Comparison of ENCODE assay signal across 26 mouse cellular contexts in the genomic region with DNA sequence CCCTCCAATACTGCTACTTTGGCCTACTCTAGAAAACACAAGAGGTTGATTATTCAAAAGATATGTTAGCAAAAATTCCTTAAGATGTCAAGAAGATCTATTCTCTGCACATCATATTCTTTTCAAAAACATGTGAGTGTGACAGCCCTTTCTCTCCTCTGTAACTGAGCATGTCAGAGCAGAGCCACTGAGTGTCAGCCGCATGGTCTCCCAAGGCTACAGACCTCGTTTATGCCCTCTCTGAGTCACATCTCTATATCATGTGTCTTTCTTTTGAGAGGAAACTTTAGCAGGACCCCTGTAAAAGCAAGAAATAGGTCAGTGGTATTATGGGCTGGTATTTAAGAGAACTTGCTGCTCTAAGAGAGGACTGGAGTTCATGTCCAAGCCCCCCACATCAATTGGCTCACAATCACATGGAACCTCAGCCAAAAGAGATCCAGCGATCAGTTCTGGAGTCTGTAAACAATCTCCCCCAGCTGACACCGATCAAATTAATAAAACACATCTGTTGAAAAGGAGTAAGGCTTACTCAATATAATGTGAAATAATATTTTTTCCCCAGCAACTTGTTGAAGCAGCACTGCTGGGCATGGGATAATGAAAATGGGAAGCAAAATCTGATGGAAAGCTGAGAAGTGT.
DNase-seq lines count a peak whose midpoint lies in the region; ATAC-seq and TF ChIP-seq lines count a peak whose summit lies in the region.
"Had no signal": no experiment of that assay in that cellular context is flagged by ENCODE, and none has a peak within 500 bp of the region (broad histone marks: within the 10 kb centered on the region; RNA-seq: fewer than 3 reads in every experiment).

No protein-coding gene starts in this region.

- no peak overlapping the region for H3K4me2 ChIP-seq in kidney, postnatal 0 days (ENCODE audit: low read length)
- H3K4me2 ChIP-seq in lung, embryonic 14.5 days = no peak overlapping the region
- no peak overlapping the region for H3K4me2 ChIP-seq in stomach, embryonic 14.5 days (replicated peaks; ENCODE audit: low read depth, low read length)
- H3K4me2 ChIP-seq in stomach, postnatal 0 days (replicated peaks; ENCODE audit: low read depth) = no peak overlapping the region
- H3K4me2 ChIP-seq: embryonic facial prominence, embryonic 13.5 days; forebrain, embryonic 12.5 days; heart, embryonic 12.5 days; hindbrain, embryonic 13.5 days; liver, embryonic 11.5 days; midbrain, embryonic 13.5 days; neural tube, embryonic 13.5 days had no signal

- no peaks in the 10 kb centered on the region for H3K27me3 ChIP-seq in kidney, postnatal 0 days (ENCODE audit: insufficient read depth, low read length)
- H3K27me3 ChIP-seq in lung, embryonic 14.5 days (ENCODE audit: insufficient read depth, low read length) = no peaks in the 10 kb centered on the region
- H3K27me3 ChIP-seq in stomach, embryonic 14.5 days (ENCODE audit: control insufficient read depth, insufficient read depth, low read length) = no peaks in the 10 kb centered on the region
- no peaks in the 10 kb centered on the region for H3K27me3 ChIP-seq in stomach, postnatal 0 days (ENCODE audit: control insufficient read depth, insufficient read depth, low read length)
- H3K27me3 ChIP-seq: embryonic facial prominence, embryonic 13.5 days; forebrain, embryonic 12.5 days; heart, embryonic 12.5 days; hindbrain, embryonic 13.5 days; midbrain, embryonic 13.5 days; neural tube, embryonic 13.5 days had no signal

- H3K9ac ChIP-seq in kidney, postnatal 0 days (ENCODE audit: low read depth, low read length) = no peak overlapping the region
- H3K9ac ChIP-seq in lung, embryonic 14.5 days = no peak overlapping the region
- no peak overlapping the region for H3K9ac ChIP-seq in stomach, embryonic 14.5 days (replicated peaks; ENCODE audit: low read depth, low read length)
- no peak overlapping the region for H3K9ac ChIP-seq in stomach, postnatal 0 days (ENCODE audit: low read length)
- H3K9ac ChIP-seq: embryonic facial prominence, embryonic 13.5 days; forebrain, embryonic 12.5 days; forebrain, postnatal 0 days; heart, embryonic 12.5 days; hindbrain, embryonic 13.5 days; midbrain, embryonic 13.5 days; neural tube, embryonic 13.5 days had no signal

- no peaks in the 10 kb centered on the region for H3K36me3 ChIP-seq in kidney, postnatal 0 days (ENCODE audit: insufficient read depth, low read length)
- no peaks in the 10 kb centered on the region for H3K36me3 ChIP-seq in lung, embryonic 14.5 days (ENCODE audit: insufficient read depth)
- no peaks in the 10 kb centered on the region for H3K36me3 ChIP-seq in stomach, embryonic 14.5 days (ENCODE audit: control insufficient read depth, insufficient read depth, low read length)
- no peaks in the 10 kb centered on the region for H3K36me3 ChIP-seq in stomach, postnatal 0 days (ENCODE audit: control insufficient read depth, insufficient read depth, low read length)
- H3K36me3 ChIP-seq: embryonic facial prominence, embryonic 13.5 days; forebrain, embryonic 12.5 days; heart, embryonic 12.5 days; hindbrain, embryonic 13.5 days; midbrain, embryonic 13.5 days; neural tube, embryonic 13.5 days had no signal

- WGBS in kidney, postnatal 0 days = 56% methylated on average over 4 of the region's 4 CpGs
- WGBS in lung, embryonic 14.5 days = 46% methylated on average over 4 of the region's 4 CpGs
- WGBS in stomach, embryonic 14.5 days = 46% methylated on average over 4 of the region's 4 CpGs
- WGBS in stomach, postnatal 0 days = 43% methylated on average over 4 of the region's 4 CpGs

- H3K9me3 ChIP-seq in kidney, postnatal 0 days (replicated peaks; ENCODE audit: low read length) = no peaks in the 10 kb centered on the region
- H3K9me3 ChIP-seq in lung, embryonic 14.5 days (ENCODE audit: low read depth, low read length) = no peaks in the 10 kb centered on the region
- no peaks in the 10 kb centered on the region for H3K9me3 ChIP-seq in stomach, embryonic 14.5 days (ENCODE audit: control insufficient read depth, low read depth, low read length)
- no peaks in the 10 kb centered on the region for H3K9me3 ChIP-seq in stomach, postnatal 0 days (ENCODE audit: control insufficient read depth, low read length)
- H3K9me3 ChIP-seq: embryonic facial prominence, embryonic 13.5 days; forebrain, embryonic 12.5 days; heart, embryonic 12.5 days; hindbrain, embryonic 13.5 days; midbrain, embryonic 13.5 days; neural tube, embryonic 13.5 days had no signal

- TF ChIP-seq CTCF in kidney, postnatal 0 days (IDR thresholded peaks at IDR 0.05; ENCODE audit: low read depth) = no peak
- no peak for TF ChIP-seq CTCF in lung, embryonic 14.5 days (IDR thresholded peaks at IDR 0.05; ENCODE audit: low read depth)
- no peak for TF ChIP-seq CTCF in stomach, postnatal 0 days (IDR thresholded peaks at IDR 0.05; ENCODE audit: low read depth)

- H3K4me3 ChIP-seq in kidney, postnatal 0 days (replicated peaks; ENCODE audit: low read depth, low read length) = no peak overlapping the region
- H3K4me3 ChIP-seq in lung, embryonic 14.5 days (ENCODE audit: low read depth, low read length) = no peak overlapping the region
- H3K4me3 ChIP-seq in stomach, embryonic 14.5 days (ENCODE audit: low read depth, low read length) = no peak overlapping the region
- no peak overlapping the region for H3K4me3 ChIP-seq in stomach, postnatal 0 days (ENCODE audit: low read depth, low read length)
- H3K4me3 ChIP-seq: embryonic facial prominence, embryonic 13.5 days; forebrain, embryonic 12.5 days; heart, adult 2 months; heart, embryonic 12.5 days; hindbrain, embryonic 13.5 days; midbrain, embryonic 13.5 days; neural tube, embryonic 13.5 days had no signal

- ATAC-seq in kidney, postnatal 0 days (replicated peaks; ENCODE audit: low FRiP score, low read depth) = no peak
- ATAC-seq in lung, embryonic 14.5 days (ENCODE audit: insufficient read depth) = peak; percentile 65; the same call in 1 of the 2 replicates
- ATAC-seq in stomach, embryonic 14.5 days (ENCODE audit: insufficient number of reproducible peaks, insufficient read depth, low FRiP score, low read depth) = peak; percentile 77; the same call in 1 of the 2 replicates
- ATAC-seq in stomach, postnatal 0 days (ENCODE audit: low FRiP score, low TSS enrichment) = no peak
- ATAC-seq: CD4-positive, CD25-positive, alpha-beta regulatory T cell, adult 4 months; forebrain, postnatal 0 days; intestine, embryonic 16.5 days; midbrain, embryonic 13.5 days had no signal

- H3K27ac ChIP-seq in kidney, postnatal 0 days = no peak overlapping the region
- H3K27ac ChIP-seq in lung, embryonic 14.5 days (ENCODE audit: low read depth) = no peak overlapping the region
- peak overlapping the region; percentile 2; the same call in 1 of the 2 replicates for H3K27ac ChIP-seq in stomach, embryonic 14.5 days (ENCODE audit: low read length)
- no peak overlapping the region for H3K27ac ChIP-seq in stomach, postnatal 0 days (replicated peaks)
- H3K27ac ChIP-seq: embryonic facial prominence, embryonic 13.5 days; forebrain, embryonic 12.5 days; heart, adult 2 months; hindbrain, embryonic 13.5 days; macrophage; midbrain, embryonic 13.5 days; neural tube, embryonic 13.5 days had no signal

- no peaks in the 10 kb centered on the region for H3K4me1 ChIP-seq in kidney, postnatal 0 days (replicated peaks; ENCODE audit: insufficient read depth, low read length)
- no peaks in the 10 kb centered on the region for H3K4me1 ChIP-seq in lung, embryonic 14.5 days (ENCODE audit: insufficient read depth)
- 0 out of 2 replicates have a peak, but pooled peaks cover 3% of the 10 kb centered on the region for H3K4me1 ChIP-seq in stomach, embryonic 14.5 days (ENCODE audit: control insufficient read depth, insufficient read depth, low read length)
- no peaks in the 10 kb centered on the region for H3K4me1 ChIP-seq in stomach, postnatal 0 days (replicated peaks; ENCODE audit: control insufficient read depth, insufficient read depth)
- H3K4me1 ChIP-seq: embryonic facial prominence, embryonic 13.5 days; forebrain, embryonic 12.5 days; heart, embryonic 12.5 days; hindbrain, embryonic 13.5 days; midbrain, embryonic 13.5 days; neural tube, embryonic 13.5 days had no signal

- DNase-seq in kidney, postnatal 0 days (ENCODE audit: low spot score) = peak; percentile 33
- DNase-seq in kidney, adult 9 months = no peak
- peak; percentile 65 for DNase-seq in lung, embryonic 14.5 days
- no peak for DNase-seq in lung, postnatal 36 days
- no peak for DNase-seq in stomach, postnatal 0 days (ENCODE audit: low spot score)
- DNase-seq in embryo, embryonic 9.5 days (ENCODE audit: extremely low spot score) = no peak
- DNase-seq: adrenal gland, postnatal 14 days; cerebellum, adult 11 months; cerebellum, adult 9-10 months; cerebellum, postnatal 36 days; forebrain, postnatal 0 days; heart, adult 2 months; heart, postnatal 4 days; layer of hippocampus, adult 9-11 months; right cerebral cortex, postnatal 14 days had no signal

- no peak for TF ChIP-seq EP300 in stomach, postnatal 0 days (optimal IDR thresholded peaks at IDR 0.05)

Comparison
In these comparisons a context has a peak if more than half of its experiments do, and no peak if none do; other contexts are left out.
1. ATAC-seq: peak in lung, embryonic 14.5 days (single experiment) and stomach, embryonic 14.5 days (single experiment); none in kidney, postnatal 0 days (single experiment) and stomach, postnatal 0 days (single experiment).
2. DNase-seq: peak in kidney, postnatal 0 days (single experiment) and lung, embryonic 14.5 days (single experiment); none in kidney, adult 9 months (single experiment), lung, postnatal 36 days (single experiment), stomach, postnatal 0 days (single experiment) and embryo, embryonic 9.5 days (single experiment).